Mouse (Mus musculus) heart, embryonic 13.5 days (tissue): ENCODE results near the gene Olfr287. TPM values are rescaled to one million over a fixed set of nuclear protein-coding genes. Genes with fewer than 3 reads are reported as not detected.

ENCODE experiments used
- ATAC-seq: fragments of 200-750 bp; cut with Nextera tagmentation; 2 replicates; pipeline ENCODE4 v1.8.0; 2017; ENCODE audit warnings: moderate TSS enrichment; ENCODE audit not compliant: insufficient number of reproducible peaks, low FRiP score, low TSS enrichment; ENCODE audit errors: extremely low read depth
- H3K27ac ChIP-seq: fragments of 300-500 bp; sonication (generic); replicated peaks from 2 replicates; pipeline ENCODE4 v1.5.1; 2015; ENCODE audit warnings: moderate library complexity, mild to moderate bottlenecking, inconsistent platforms
- H3K27me3 ChIP-seq: fragments of 300-500 bp; sonication (generic); replicated peaks from 2 replicates; pipeline ENCODE4 v1.6.1; 2015; ENCODE audit warnings: mild to moderate bottlenecking, inconsistent platforms
- H3K36me3 ChIP-seq: fragments of 300-500 bp; sonication (generic); 2 replicates; pipeline ENCODE4 v1.6.1; 2015; ENCODE audit warnings: mild to moderate bottlenecking, inconsistent platforms
- H3K4me1 ChIP-seq: fragments of 300-500 bp; sonication (generic); 2 replicates; pipeline ENCODE4 v1.6.1; 2015; ENCODE audit warnings: inconsistent platforms
- H3K4me2 ChIP-seq: fragments of 300-500 bp; sonication (generic); 2 replicates; pipeline ENCODE4 v1.6.1; 2015; ENCODE audit warnings: inconsistent platforms, mild to moderate bottlenecking, moderate library complexity
- H3K4me3 ChIP-seq: fragments of 300-500 bp; sonication (generic); 2 replicates; pipeline ENCODE4 v1.5.1; 2015; ENCODE audit warnings: moderate library complexity, mild to moderate bottlenecking, inconsistent platforms
- H3K9ac ChIP-seq: fragments of 300-500 bp; sonication (generic); 2 replicates; pipeline ENCODE4 v1.6.1; 2015; ENCODE audit warnings: inconsistent platforms, mild to moderate bottlenecking, moderate library complexity
- H3K9me3 ChIP-seq: fragments of 300-500 bp; sonication (generic); 2 replicates; pipeline ENCODE4 v1.6.1; 2016; ENCODE audit warnings: inconsistent platforms
- WGBS: fragments of 180-500 bp; shearing (Covaris S2); methylation state at CpG from one replicate; pipeline ENCODE4 v1.1.7; 2015; ENCODE audit warnings: mixed read lengths; 5-methylcytosine and 5-hydroxymethylcytosine counted together
- polyA plus RNA-seq: library from polyadenylated mRNA; unstranded; fragments of >200 nt; fragmentation: Nextera tagmentation; extraction: Ambion mirVana; gene quantifications from 2 replicates; pipeline ENCODE4 v1.2.1, GENCODE M21; 2015

Olfr287 gene
- polyA plus RNA-seq, 1 experiment from 2014 or later: not detected

DNA sequence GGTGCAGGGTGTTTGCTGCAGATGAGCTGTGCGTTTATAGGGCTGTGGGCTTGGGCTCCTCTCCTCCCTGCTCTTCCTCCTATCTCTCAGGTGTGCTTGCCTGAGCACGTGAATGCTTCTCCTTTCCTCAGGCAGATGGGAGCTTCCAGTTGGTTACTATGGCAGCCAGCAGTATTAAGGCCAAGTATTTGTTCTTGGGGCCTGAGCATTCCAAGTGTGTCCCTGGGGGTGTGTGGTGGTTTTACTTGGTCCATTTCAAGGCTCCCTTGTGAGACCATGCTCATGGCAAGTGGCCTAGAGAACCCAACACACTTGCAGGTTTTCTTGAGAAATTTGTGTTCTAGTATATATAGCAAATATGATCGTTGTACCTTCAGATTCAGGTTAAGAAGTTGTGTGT lies 25.4 kb downstream of the Olfr287 start, which contains the start of gene Olfr288:
Olfr288 (minus strand) TSS at position 101 of the 400 bp plus-strand sequence.
- Histone ChIP-seq H3K27ac (no peak within 1 kb of the TSS), H3K4me2 (no peak within 1 kb of the TSS), H3K9me3 (0 out of 2 replicates have a peak, but pooled peaks cover 3% of the 10 kb centered on the region), H3K27me3 (peaks cover 3% of the 10 kb centered on the region; the same call in 1 of the 2 replicates), H3K4me3 (no peak within 1 kb of the TSS), H3K4me1 (no peaks in the 10 kb centered on the region), H3K9ac (no peak within 1 kb of the TSS), H3K36me3 (no peaks in the 10 kb centered on the region)
- 66% methylated on average over 3 of the region's 3 CpGs for WGBS
- no peak for ATAC-seq

GRCm38 (mm10) chr15:98184456-98184855 lies 36.4 kb downstream of the Olfr287 start:
- ATAC-seq: no peak
- Histone ChIP-seq H3K27me3 (no peaks in the 10 kb centered on the region), H3K4me2 (no peak overlapping the region), H3K4me3 (no peak overlapping the region), H3K9me3 (no peaks in the 10 kb centered on the region), H3K9ac (no peak overlapping the region), H3K36me3 (no peaks in the 10 kb centered on the region), H3K27ac (no peak overlapping the region), H3K4me1 (peaks cover 17% of the 10 kb centered on the region)
- 56% methylated on average over 4 of the region's 4 CpGs for WGBS

DNA sequence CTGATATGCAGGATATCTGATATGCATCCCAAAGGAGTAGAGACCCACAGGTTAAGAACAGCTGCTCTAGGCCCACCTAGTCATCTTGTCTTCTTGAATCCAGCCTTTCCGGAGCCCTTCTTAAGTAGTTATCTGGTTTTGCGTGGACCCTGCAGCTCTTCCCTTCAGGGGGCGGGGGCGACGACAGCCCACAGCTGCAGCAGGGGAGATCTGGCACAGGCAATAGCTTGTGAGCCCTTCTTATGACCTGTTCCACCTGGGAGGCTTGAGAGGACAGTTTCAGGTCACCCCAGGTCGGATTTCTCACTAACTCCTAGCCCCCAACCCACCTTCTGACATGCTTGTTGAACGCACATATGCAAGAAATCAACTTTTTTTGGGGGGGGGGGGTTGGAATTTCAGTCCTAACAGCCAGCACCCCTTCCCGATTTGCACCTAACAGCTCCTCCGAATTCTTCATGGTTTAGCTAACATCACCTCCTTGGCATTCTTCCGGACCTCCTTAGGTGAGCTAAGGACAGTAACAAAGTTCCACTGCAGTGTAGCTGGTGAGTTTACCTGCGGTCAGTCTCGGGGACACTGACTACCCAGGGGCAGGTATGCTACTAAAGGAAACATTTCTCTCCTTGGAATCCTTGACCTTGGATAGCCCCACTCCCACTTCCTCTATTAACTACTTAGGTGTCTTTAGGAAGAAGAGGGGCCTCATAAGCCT lies 38.8 kb downstream of the Olfr287 start:
- Histone ChIP-seq H3K27ac (peak overlapping the region; percentile 13; the same call in 1 of the 2 replicates), H3K4me2 (peak overlapping the region; percentile 77), H3K4me1 (peaks cover 17% of the 10 kb centered on the region), H3K27me3 (0 out of 2 replicates have a peak, but pooled peaks cover 8% of the 10 kb centered on the region), H3K36me3 (no peaks in the 10 kb centered on the region), H3K9me3 (no peaks in the 10 kb centered on the region), H3K4me3 (peak overlapping the region; percentile 54; the same call in 1 of the 2 replicates), H3K9ac (peak overlapping the region; percentile 20; the same call in 1 of the 2 replicates)
- no peak for ATAC-seq
- WGBS: 53% methylated on average over 12 of the region's 12 CpGs

DNA sequence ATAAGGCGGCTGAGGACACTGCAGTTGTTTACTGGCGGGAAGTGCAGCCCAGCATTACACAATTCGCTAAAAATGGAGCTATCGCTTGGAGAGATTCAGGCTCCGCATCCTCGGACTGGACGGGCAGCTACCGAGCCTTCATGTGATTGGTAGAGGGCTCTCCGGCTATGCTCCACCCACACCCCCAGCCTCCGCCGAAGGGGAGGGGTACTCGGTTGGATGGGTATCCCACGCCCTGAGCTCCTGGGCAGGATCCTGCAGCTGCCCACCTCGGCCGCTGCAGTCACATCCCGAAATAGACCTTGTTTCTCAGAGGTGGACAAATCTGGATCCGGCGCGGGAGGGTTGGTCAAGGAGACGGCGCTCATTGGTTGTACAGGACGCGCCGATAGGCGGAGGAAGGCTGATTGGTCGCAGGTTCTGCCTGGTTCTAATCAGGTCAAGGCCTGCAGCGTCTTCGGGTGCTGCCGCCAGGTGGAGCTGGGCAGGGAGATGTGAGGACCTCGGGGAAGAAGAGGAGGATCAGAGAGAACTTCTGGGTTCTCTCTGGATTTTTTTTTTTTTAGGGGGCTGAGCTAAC lies 39.6 kb downstream of the Olfr287 start:
- H3K4me2 ChIP-seq: peak overlapping the region; percentile 77
- ATAC-seq: peak; percentile 92
- no peaks in the 10 kb centered on the region for H3K36me3 ChIP-seq
- H3K4me3 ChIP-seq: peak overlapping the region; percentile 54
- peaks cover 17% of the 10 kb centered on the region for H3K4me1 ChIP-seq
- H3K27ac ChIP-seq: peak overlapping the region; percentile 90
- under 1% methylated on average over 30 of the region's 30 CpGs for WGBS
- H3K9ac ChIP-seq: peak overlapping the region; percentile 78
- no peaks in the 10 kb centered on the region for H3K9me3 ChIP-seq
- H3K27me3 ChIP-seq: peaks cover 9% of the 10 kb centered on the region; the same call in 1 of the 2 replicates

DNA sequence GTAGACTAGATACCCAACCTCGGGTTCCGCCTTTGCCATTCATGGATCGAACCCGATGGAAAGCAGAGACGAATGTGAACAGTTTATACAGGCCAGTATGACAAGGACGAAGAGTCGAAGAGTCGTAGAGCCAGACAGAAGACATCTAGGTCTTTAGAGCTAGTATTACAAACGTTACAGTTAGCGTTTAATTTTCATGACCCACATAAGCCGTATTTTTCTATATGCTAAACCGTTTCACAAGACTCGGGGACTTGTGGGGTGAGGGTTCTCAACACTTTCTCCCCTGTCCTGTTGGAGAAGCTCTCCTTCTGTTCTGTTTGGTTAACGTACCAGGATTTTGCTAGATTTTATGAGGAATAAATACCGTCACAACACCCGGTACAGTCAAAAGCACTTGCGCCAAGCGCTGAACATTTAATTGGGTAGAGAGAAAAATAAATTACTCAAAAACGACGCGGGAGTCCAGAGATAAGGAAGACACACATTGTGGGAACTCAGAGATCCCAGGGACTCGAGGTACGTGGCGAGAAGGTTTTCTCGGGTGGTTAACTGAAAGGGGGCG lies 40.2 kb downstream of the Olfr287 start:
- peak overlapping the region; percentile 90 for H3K27ac ChIP-seq

DNA sequence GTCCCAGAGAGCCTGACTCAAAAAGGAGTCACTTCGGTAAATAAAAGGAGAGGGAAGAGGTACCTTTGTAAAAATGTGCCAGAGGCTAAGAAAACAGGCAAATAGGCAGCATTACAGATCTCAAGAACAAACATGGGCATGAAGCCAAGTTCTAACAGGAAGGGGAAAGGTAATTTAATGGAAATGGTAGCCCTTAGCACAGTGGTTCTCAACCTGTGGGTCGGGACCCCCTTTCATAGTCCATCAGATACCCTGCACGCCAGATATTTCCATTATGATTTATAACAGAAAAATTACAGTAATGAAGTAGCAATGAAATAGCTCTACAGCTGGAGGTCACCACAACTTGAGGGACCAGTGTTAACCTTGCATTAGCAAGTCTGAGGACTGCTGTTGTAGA lies 43.5 kb downstream of the Olfr287 start:
- ATAC-seq: no peak
- Histone ChIP-seq H3K36me3 (no peaks in the 10 kb centered on the region), H3K9ac (no peak overlapping the region), H3K27me3 (peaks cover 41% of the 10 kb centered on the region), H3K4me3 (no peak overlapping the region), H3K9me3 (no peaks in the 10 kb centered on the region), H3K4me1 (peaks cover 16% of the 10 kb centered on the region), H3K27ac (no peak overlapping the region), H3K4me2 (no peak overlapping the region)
- WGBS: 66% methylated on average over 3 of the region's 3 CpGs

More for the DNA sequence above, 40.2 kb downstream of the Olfr287 start:
- Histone ChIP-seq H3K9ac (peak overlapping the region; percentile 78), H3K9me3 (no peaks in the 10 kb centered on the region), H3K4me2 (peak overlapping the region; percentile 77), H3K4me1 (peaks cover 17% of the 10 kb centered on the region), H3K36me3 (no peaks in the 10 kb centered on the region), H3K4me3 (peak overlapping the region; percentile 54), H3K27me3 (peaks cover 14% of the 10 kb centered on the region)
- 9% methylated on average over 26 of the region's 26 CpGs for WGBS
- ATAC-seq: no peak

GRCm38 (mm10) chr15:98173821-98174220 lies 47.0 kb downstream of the Olfr287 start:
- ATAC-seq: no peak
- no peaks in the 10 kb centered on the region for H3K9me3 ChIP-seq
- no peaks in the 10 kb centered on the region for H3K36me3 ChIP-seq
- WGBS: 34% methylated on average over 8 of the region's 8 CpGs
- H3K9ac ChIP-seq: no peak overlapping the region
- H3K27me3 ChIP-seq: peaks cover 75% of the 10 kb centered on the region
- H3K27ac ChIP-seq: no peak overlapping the region
- no peak overlapping the region for H3K4me3 ChIP-seq
- H3K4me2 ChIP-seq: no peak overlapping the region
- H3K4me1 ChIP-seq: no peaks in the 10 kb centered on the region

- WGBS: 62% methylated on average over 5 of the region's 5 CpGs
- Histone ChIP-seq H3K27ac (no peak overlapping the region), H3K36me3 (no peaks in the 10 kb centered on the region), H3K4me2 (no peak overlapping the region), H3K4me1 (peaks cover 16% of the 10 kb centered on the region), H3K9me3 (no peaks in the 10 kb centered on the region), H3K9ac (no peak overlapping the region), H3K4me3 (no peak overlapping the region), H3K27me3 (peaks cover 85% of the 10 kb centered on the region)
- no peak for ATAC-seq
Measured at GRCm38 (mm10) chr15:98172113-98172512, 48.7 kb downstream of the Olfr287 start.

- Histone ChIP-seq H3K9ac (no peak overlapping the region), H3K36me3 (no peaks in the 10 kb centered on the region), H3K4me1 (peaks cover 23% of the 10 kb centered on the region), H3K27me3 (peaks cover 92% of the 10 kb centered on the region), H3K9me3 (no peaks in the 10 kb centered on the region), H3K4me3 (no peak overlapping the region), H3K4me2 (no peak overlapping the region), H3K27ac (no peak overlapping the region)
- 61% methylated on average over 9 of the region's 9 CpGs for WGBS
- no peak for ATAC-seq
Measured at GRCm38 (mm10) chr15:98170917-98171316, 49.9 kb downstream of the Olfr287 start.

GRCm38 (mm10) chr15:98170365-98170764 lies 50.5 kb downstream of the Olfr287 start:
- no peak overlapping the region for H3K9ac ChIP-seq
- no peak overlapping the region for H3K4me2 ChIP-seq
- H3K4me1 ChIP-seq: peaks cover 23% of the 10 kb centered on the region
- no peaks in the 10 kb centered on the region for H3K36me3 ChIP-seq
- no peaks in the 10 kb centered on the region for H3K9me3 ChIP-seq
- H3K27me3 ChIP-seq: peaks cover 93% of the 10 kb centered on the region
- WGBS: 34% methylated on average over 7 of the region's 7 CpGs
- no peak overlapping the region for H3K27ac ChIP-seq
- H3K4me3 ChIP-seq: no peak overlapping the region
- no peak for ATAC-seq

GRCm38 (mm10) chr15:98168622-98169004 lies 52.2 kb downstream of the Olfr287 start:
- 11% methylated on average over 19 of the region's 19 CpGs for WGBS
- no peaks in the 10 kb centered on the region for H3K36me3 ChIP-seq
- H3K27ac ChIP-seq: no peak overlapping the region

More at GRCm38 (mm10) chr15:98168622-98169004, 52.2 kb downstream of the Olfr287 start:
- ATAC-seq: no peak
- Histone ChIP-seq H3K27me3 (peaks cover 93% of the 10 kb centered on the region), H3K9me3 (no peaks in the 10 kb centered on the region), H3K4me3 (peak overlapping the region; percentile 59), H3K9ac (no peak overlapping the region), H3K4me1 (peaks cover 23% of the 10 kb centered on the region), H3K4me2 (peak overlapping the region; percentile 84)
